Mouse (Mus musculus): ENCODE data around the gene Tex30. TPM values are rescaled to one million over a fixed set of nuclear protein-coding genes. Genes with fewer than 3 reads are reported as not detected.

Gene Tex30
- polyA plus RNA-seq, 1 experiment: 21.9 TPM

- no peak overlapping the region for H3K4me3 ChIP-seq (ENCODE audit: insufficient read depth, poor library complexity, severe bottlenecking)
- peaks cover 3% of the 10 kb centered on the region for H3K79me2 ChIP-seq (ENCODE audit: control insufficient read depth, insufficient read depth)
- peaks cover 43% of the 10 kb centered on the region for H3K36me3 ChIP-seq (ENCODE audit: control insufficient read depth, insufficient read depth)
Observed at GRCm38 (mm10) chr1:44129929-44130581, 27.8 kb upstream of the Tex30 start.

GRCm38 (mm10) chr1:44125590-44125989 is 23.3 kb upstream of the Tex30 start:
- H3K4me3 ChIP-seq (ENCODE audit: insufficient read depth, poor library complexity, severe bottlenecking): no peak overlapping the region
- no peak overlapping the region for H3ac ChIP-seq (ENCODE audit: control insufficient read depth, insufficient read length, low read depth)
- H3K27me3 ChIP-seq (ENCODE audit: control insufficient read depth, insufficient read depth, insufficient read length): no peaks in the 10 kb centered on the region
- H3K36me3 ChIP-seq (ENCODE audit: control insufficient read depth, insufficient read depth): peaks cover 28% of the 10 kb centered on the region
- no peak for TF ChIP-seq USF1 (IDR thresholded peaks at IDR 0.05; ENCODE audit: low read depth)
- no peak for TF ChIP-seq MYOG (IDR thresholded peaks at IDR 0.05; ENCODE audit: control insufficient read depth, extremely low read depth, insufficient read length)
- TF ChIP-seq FOSL1 (IDR thresholded peaks at IDR 0.05; ENCODE audit: insufficient read depth, low read length, poor library complexity, severe bottlenecking): no peak
- TF ChIP-seq MYOD1 (IDR thresholded peaks at IDR 0.05; ENCODE audit: control insufficient read depth, insufficient read length, low read depth): no peak
- no peak for TF ChIP-seq CTCF (IDR thresholded peaks at IDR 0.05; ENCODE audit: control insufficient read depth, insufficient read depth, insufficient read length)
- no peak for TF ChIP-seq CEBPB (IDR thresholded peaks at IDR 0.05; ENCODE audit: low read depth)
- TF ChIP-seq MAX (IDR thresholded peaks at IDR 0.05): no peak
- H3K79me3 ChIP-seq (ENCODE audit: low read depth): peaks cover 6% of the 10 kb centered on the region
- H3K79me2 ChIP-seq (ENCODE audit: control insufficient read depth, insufficient read depth): peaks cover 39% of the 10 kb centered on the region

More at GRCm38 (mm10) chr1:44129929-44130581, 27.8 kb upstream of the Tex30 start:
- TF ChIP-seq MYOD1 (IDR thresholded peaks at IDR 0.05; ENCODE audit: control insufficient read depth, insufficient read length, low read depth): no peak
- TF ChIP-seq MYOG (IDR thresholded peaks at IDR 0.05; ENCODE audit: control insufficient read depth, extremely low read depth, insufficient read length): no peak
- TF ChIP-seq CTCF (IDR thresholded peaks at IDR 0.05; ENCODE audit: control insufficient read depth, insufficient read depth, insufficient read length): no peak
- TF ChIP-seq MAX (IDR thresholded peaks at IDR 0.05): no peak
- no peak for TF ChIP-seq CEBPB (IDR thresholded peaks at IDR 0.05; ENCODE audit: low read depth)
- TF ChIP-seq FOSL1 (IDR thresholded peaks at IDR 0.05; ENCODE audit: insufficient read depth, low read length, poor library complexity, severe bottlenecking): no peak
- TF ChIP-seq USF1 (IDR thresholded peaks at IDR 0.05; ENCODE audit: low read depth): no peak
- Histone ChIP-seq H3K27me3 (ENCODE audit: control insufficient read depth, insufficient read depth, insufficient read length) (no peaks in the 10 kb centered on the region), H3ac (ENCODE audit: control insufficient read depth, insufficient read length, low read depth) (no peak overlapping the region), H3K79me3 (ENCODE audit: low read depth) (peaks cover 1% of the 10 kb centered on the region)

- no peak overlapping the region for H3ac ChIP-seq (ENCODE audit: control insufficient read depth, insufficient read length, low read depth)
- no peaks in the 10 kb centered on the region for H3K27me3 ChIP-seq (ENCODE audit: control insufficient read depth, insufficient read depth, insufficient read length)
- H3K36me3 ChIP-seq (ENCODE audit: control insufficient read depth, insufficient read depth): peaks cover 11% of the 10 kb centered on the region
- peaks cover 60% of the 10 kb centered on the region for H3K79me2 ChIP-seq (ENCODE audit: control insufficient read depth, insufficient read depth)
- H3K79me3 ChIP-seq (ENCODE audit: low read depth): peaks cover 16% of the 10 kb centered on the region
- no peak for TF ChIP-seq FOSL1 (IDR thresholded peaks at IDR 0.05; ENCODE audit: insufficient read depth, low read length, poor library complexity, severe bottlenecking)
- TF ChIP-seq MYOD1 (IDR thresholded peaks at IDR 0.05; ENCODE audit: control insufficient read depth, insufficient read length, low read depth): no peak
- TF ChIP-seq MYOG (IDR thresholded peaks at IDR 0.05; ENCODE audit: control insufficient read depth, extremely low read depth, insufficient read length): no peak
- no peak for TF ChIP-seq MAX (IDR thresholded peaks at IDR 0.05)
- no peak for TF ChIP-seq CEBPB (IDR thresholded peaks at IDR 0.05; ENCODE audit: low read depth)
- no peak for TF ChIP-seq CTCF (IDR thresholded peaks at IDR 0.05; ENCODE audit: control insufficient read depth, insufficient read depth, insufficient read length)
- no peak for TF ChIP-seq USF1 (IDR thresholded peaks at IDR 0.05; ENCODE audit: low read depth)
- H3K4me3 ChIP-seq (ENCODE audit: insufficient read depth, poor library complexity, severe bottlenecking): no peak overlapping the region
Observed at GRCm38 (mm10) chr1:44122256-44122655, 20.0 kb upstream of the Tex30 start.

- H3K79me3 ChIP-seq (ENCODE audit: low read depth): peaks cover 21% of the 10 kb centered on the region
- peaks cover 65% of the 10 kb centered on the region for H3K79me2 ChIP-seq (ENCODE audit: control insufficient read depth, insufficient read depth)
- peak overlapping the region; percentile 98 for H3ac ChIP-seq (ENCODE audit: control insufficient read depth, insufficient read length, low read depth)
- TF ChIP-seq FOSL1 (IDR thresholded peaks at IDR 0.05; ENCODE audit: insufficient read depth, low read length, poor library complexity, severe bottlenecking): no peak
- TF ChIP-seq CEBPB (IDR thresholded peaks at IDR 0.05; ENCODE audit: low read depth): no peak
- TF ChIP-seq MAX (IDR thresholded peaks at IDR 0.05): no peak
- no peaks in the 10 kb centered on the region for H3K27me3 ChIP-seq (ENCODE audit: control insufficient read depth, insufficient read depth, insufficient read length)
- peaks cover 19% of the 10 kb centered on the region for H3K36me3 ChIP-seq (ENCODE audit: control insufficient read depth, insufficient read depth)
- peak overlapping the region; percentile 81 for H3K4me3 ChIP-seq (ENCODE audit: insufficient read depth, poor library complexity, severe bottlenecking)
Observed at GRCm38 (mm10) chr1:44120074-44120406, 17.8 kb upstream of the Tex30 start.

- peak; percentile 46 for TF ChIP-seq CTCF (IDR thresholded peaks at IDR 0.05; ENCODE audit: control insufficient read depth, insufficient read depth, insufficient read length)
- TF ChIP-seq MYOG (IDR thresholded peaks at IDR 0.05; ENCODE audit: control insufficient read depth, extremely low read depth, insufficient read length): no peak
- Histone ChIP-seq H3ac (ENCODE audit: control insufficient read depth, insufficient read length, low read depth) (peak overlapping the region; percentile 98), H3K79me3 (ENCODE audit: low read depth) (peaks cover 21% of the 10 kb centered on the region), H3K27me3 (ENCODE audit: control insufficient read depth, insufficient read depth, insufficient read length) (no peaks in the 10 kb centered on the region), H3K4me3 (ENCODE audit: insufficient read depth, poor library complexity, severe bottlenecking) (peak overlapping the region; percentile 81), H3K36me3 (ENCODE audit: control insufficient read depth, insufficient read depth) (peaks cover 25% of the 10 kb centered on the region), H3K79me2 (ENCODE audit: control insufficient read depth, insufficient read depth) (peaks cover 59% of the 10 kb centered on the region)
Observed at GRCm38 (mm10) chr1:44119201-44120073, 17.2 kb upstream of the Tex30 start.

Data from C2C12 (cell line).